Mouse (Mus musculus) spleen, adult 2 months (tissue): ENCODE measurements around the gene Fam25c.

Experiments
- CTCF ChIP-seq: fragments of 200-500 bp; IDR thresholded peaks from 2 replicates; pipeline ENCODE4 v1.5.1; 2011; ENCODE audit warnings: mild to moderate bottlenecking, inconsistent platforms; ENCODE audit not compliant: insufficient read depth, insufficient read length, insufficient replicate concordance; ENCODE audit errors: extremely low read depth
- POLR2A ChIP-seq: fragments of 200-500 bp; IDR thresholded peaks from 2 replicates; pipeline ENCODE4 v1.6.1; 2011; ENCODE audit warnings: low read depth, low read length, inconsistent platforms

DNA sequence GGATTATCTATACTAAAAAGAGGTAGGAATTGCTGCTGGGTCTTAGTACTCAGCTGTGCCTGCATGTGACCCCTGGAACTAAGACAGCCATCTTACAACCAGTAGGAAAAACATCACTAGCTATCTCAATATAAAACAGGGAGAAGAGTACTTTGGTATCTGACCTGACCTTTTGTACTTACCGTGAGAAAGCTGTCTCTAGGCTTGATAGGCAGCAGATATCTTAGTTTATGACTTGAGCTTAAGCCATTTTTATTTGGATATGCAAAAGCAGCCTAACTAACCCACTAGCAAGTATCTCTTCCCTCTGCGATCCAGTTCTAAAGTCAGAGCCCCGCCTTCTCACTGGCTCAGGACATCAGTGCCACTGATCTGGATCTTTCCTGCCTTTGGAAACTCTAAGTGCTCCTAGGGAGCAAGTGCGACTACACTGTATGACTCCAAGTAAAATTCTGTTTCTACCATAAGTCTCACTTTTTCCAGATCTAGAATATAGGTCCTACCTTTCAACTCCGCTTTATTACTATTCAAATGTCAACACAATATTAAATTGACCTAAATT lies 52.5 kb downstream of the Fam25c start:
- TF ChIP-seq CTCF = no peak
- no peak for TF ChIP-seq POLR2A
